In genomic region chr14:30949986-30950385, GRCm38 (mm10) we compare ENCODE assay signal across 20 mouse cellular contexts. TPM values are rescaled to one million over a fixed set of nuclear protein-coding genes. Genes with fewer than 3 reads are reported as not detected.
"Had no signal": no experiment of that assay in that cellular context is flagged by ENCODE, and none has a peak within 500 bp of the region (broad histone marks: within the 10 kb centered on the region; RNA-seq: fewer than 3 reads in every experiment).

No protein-coding gene starts in this region.

- H3K27me3 ChIP-seq: midbrain, embryonic 13.5 days; stomach, embryonic 15.5 days had no signal

- H3K9ac ChIP-seq: stomach, embryonic 15.5 days had no signal

- H3K9me3 ChIP-seq: limb, embryonic 10.5 days; midbrain, embryonic 13.5 days; stomach, embryonic 15.5 days had no signal

- ATAC-seq: lung, postnatal 0 days; midbrain, embryonic 13.5 days had no signal

- DNase-seq: kidney, adult 8-10 months; kidney, postnatal 25 days; lung, adult 2 months; lung, postnatal 36 days; retina, postnatal 1 day; right cerebral cortex, postnatal 14 days; thymus, adult 2 months; thymus, postnatal 36 days had no signal

RNA-seq across cellular contexts. Expression of gene Itih1, which starts 6.9 kb away (rescaled TPM):
- total RNA-seq: layer of hippocampus, postnatal 25 days; left cerebral cortex, adult 2 months; left cerebral cortex, postnatal 14 days; megakaryocyte progenitor cell, adult 5-6 weeks; midbrain, postnatal 0 days had no signal
- polyA plus RNA-seq: limb, embryonic 10.5 days; midbrain, embryonic 13.5 days; midbrain, postnatal 0 days; neural tube, embryonic 11.5 days; spleen, adult 2 months; testis, adult 2 months had no signal

RNA-seq across cellular contexts. Expression of gene Itih3, which starts 26.4 kb away (rescaled TPM):
- total RNA-seq: megakaryocyte progenitor cell, adult 5-6 weeks had no signal
- polyA plus RNA-seq: limb, embryonic 10.5 days; neural tube, embryonic 11.5 days had no signal
